Mouse (Mus musculus) kidney, postnatal 0 days (tissue): ENCODE data around the gene Creb3l1. TPM values are rescaled to one million over a fixed set of nuclear protein-coding genes. Genes with fewer than 3 reads are reported as not detected.

Experiments used
- ATAC-seq: fragments of 200-750 bp; cut with Nextera tagmentation; replicated peaks from 2 replicates; pipeline ENCODE4 v1.8.0; 2017; ENCODE audit warnings: low read depth, moderate number of reproducible peaks, moderate TSS enrichment, moderate library complexity; ENCODE audit not compliant: low FRiP score
- DNase-seq: peaks from one replicate; pipeline ENCODE4 v3.0.0-alpha.2; 2016; ENCODE audit warnings: low spot score
- H3K27ac ChIP-seq: fragments of 300-500 bp; sonication (generic); 2 replicates; pipeline ENCODE4 v1.5.1; 2014; ENCODE audit warnings: mild to moderate bottlenecking
- H3K27me3 ChIP-seq: fragments of 300-500 bp; sonication (generic); 2 replicates; pipeline ENCODE4 v1.6.1; 2014; ENCODE audit warnings: low read length, mixed read lengths; ENCODE audit not compliant: insufficient read depth
- H3K36me3 ChIP-seq: fragments of 300-500 bp; sonication (generic); 2 replicates; pipeline ENCODE4 v1.6.1; 2014; ENCODE audit warnings: low read length, mixed read lengths; ENCODE audit not compliant: insufficient read depth
- H3K4me1 ChIP-seq: fragments of 300-500 bp; sonication (generic); replicated peaks from 2 replicates; pipeline ENCODE4 v1.6.1; 2014; ENCODE audit warnings: antibody characterized with exemption, low read length, mixed read lengths; ENCODE audit not compliant: insufficient read depth
- H3K4me2 ChIP-seq: fragments of 300-500 bp; sonication (generic); 2 replicates; pipeline ENCODE4 v1.6.1; 2014; ENCODE audit warnings: mild to moderate bottlenecking, low read length, moderate library complexity, mixed read lengths
- H3K4me3 ChIP-seq: fragments of 300-500 bp; sonication (generic); replicated peaks from 2 replicates; pipeline ENCODE4 v1.5.1; 2014; ENCODE audit warnings: low read depth, low read length
- H3K9ac ChIP-seq: fragments of 300-500 bp; sonication (generic); 2 replicates; pipeline ENCODE4 v1.6.1; 2014; ENCODE audit warnings: low read depth, low read length
- H3K9me3 ChIP-seq: fragments of 300-500 bp; sonication (generic); replicated peaks from 2 replicates; pipeline ENCODE4 v1.6.1; 2016; ENCODE audit warnings: low read length, inconsistent platforms, mixed read lengths
- CTCF ChIP-seq: IDR thresholded peaks from 2 replicates; pipeline ENCODE4 v1.5.1; 2016; ENCODE audit warnings: antibody characterized with exemption, low read depth, mild to moderate bottlenecking, moderate library complexity
- WGBS: fragments of 180-500 bp; shearing (Covaris S2); extraction: QIAGEN DNeasy Blood & Tissue Kit; methylation state at CpG from one replicate; pipeline ENCODE4 v1.1.7; 2014; 5-methylcytosine and 5-hydroxymethylcytosine counted together
- polyA plus RNA-seq: library from polyadenylated mRNA; unstranded; fragments of >200 nt; fragmentation: Nextera tagmentation; extraction: Ambion mirVana; gene quantifications from 2 replicates; pipeline ENCODE4 v1.2.1, GENCODE M21; 2015

Gene Creb3l1
- polyA plus RNA-seq, 1 experiment from 2014 or later, result 9.3 TPM

DNA sequence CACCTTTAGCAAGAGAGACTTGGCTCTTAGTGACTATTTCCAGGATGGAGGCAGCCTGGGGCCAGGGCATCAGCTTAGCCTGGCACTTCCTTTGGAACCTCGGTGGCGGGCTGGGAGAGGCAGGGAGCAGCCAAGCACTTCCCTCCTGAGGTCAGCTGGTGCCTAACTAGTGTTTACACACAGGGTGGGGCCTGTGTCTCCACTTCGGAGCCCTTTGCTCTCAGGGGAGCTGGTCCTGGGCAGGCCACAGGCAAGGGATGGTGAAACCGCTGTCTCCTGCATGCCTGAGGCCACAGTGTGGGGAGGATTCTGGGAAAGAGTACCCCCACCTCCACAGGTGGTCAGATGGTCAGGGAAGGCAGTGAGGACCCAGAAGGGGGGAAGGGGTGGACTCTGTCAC, 23.3 kb upstream of the Creb3l1 start:
- H3K9ac ChIP-seq, result no peak overlapping the region

DNA sequence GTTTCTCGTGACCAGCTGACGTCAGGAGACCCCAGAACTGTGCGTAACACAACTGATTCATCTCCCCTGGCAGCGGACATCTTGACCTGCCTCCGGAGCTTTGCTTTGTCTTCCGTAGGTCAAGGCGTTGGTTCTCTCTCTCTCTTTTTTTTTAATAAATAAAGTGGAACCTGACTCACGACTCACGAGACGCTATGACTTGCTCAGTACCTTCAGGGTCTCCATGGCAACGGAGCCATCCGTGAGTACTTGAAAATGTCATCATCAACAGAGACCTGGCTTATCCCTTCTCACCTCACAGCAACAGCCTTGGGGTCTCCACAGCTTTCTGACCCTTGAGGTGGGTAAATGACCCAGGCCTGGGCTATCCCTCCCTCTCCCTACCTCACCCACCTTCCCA, 19.0 kb upstream of the Creb3l1 start:
- WGBS, result 89% methylated on average over 12 of the region's 12 CpGs
- H3K27me3 ChIP-seq, result no peaks in the 10 kb centered on the region

More for the DNA sequence above, 23.3 kb upstream of the Creb3l1 start:
- DNase-seq (no peak), ATAC-seq (no peak)
- H3K4me1 ChIP-seq, result no peaks in the 10 kb centered on the region
- no peaks in the 10 kb centered on the region for H3K36me3 ChIP-seq
- no peak overlapping the region for H3K4me3 ChIP-seq
- no peaks in the 10 kb centered on the region for H3K9me3 ChIP-seq
- H3K27me3 ChIP-seq, result no peaks in the 10 kb centered on the region
- no peak overlapping the region for H3K4me2 ChIP-seq
- 15% methylated on average over 4 of the region's 4 CpGs for WGBS
- TF ChIP-seq CTCF, result no peak
- H3K27ac ChIP-seq, result no peak overlapping the region

DNA sequence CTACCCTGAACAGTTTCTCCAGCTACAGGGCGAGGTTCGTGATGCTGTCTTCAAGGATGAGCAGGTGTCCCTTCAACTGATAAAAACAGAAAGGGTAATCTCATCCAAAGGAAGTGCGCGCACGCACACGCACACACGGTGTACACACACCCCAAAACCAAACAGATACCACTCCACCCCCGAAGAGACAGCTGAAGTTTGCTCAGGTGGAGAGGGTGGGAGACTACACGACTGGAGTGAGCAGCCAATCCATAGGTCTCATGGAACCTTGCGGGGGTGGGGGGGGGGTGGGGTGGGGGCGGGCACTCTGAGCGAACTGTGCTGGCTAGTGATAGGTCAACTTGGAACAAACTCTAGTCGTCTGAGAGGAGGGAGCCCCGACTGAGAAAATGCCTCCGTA, 17.2 kb upstream of the Creb3l1 start:
- no peak overlapping the region for H3K4me2 ChIP-seq
- no peak overlapping the region for H3K27ac ChIP-seq
- 77% methylated on average over 15 of the region's 15 CpGs for WGBS
- H3K4me3 ChIP-seq, result no peak overlapping the region
- H3K36me3 ChIP-seq, result no peaks in the 10 kb centered on the region
- no peaks in the 10 kb centered on the region for H3K4me1 ChIP-seq
- H3K27me3 ChIP-seq, result no peaks in the 10 kb centered on the region
- ATAC-seq (no peak), DNase-seq (no peak)
- H3K9ac ChIP-seq, result no peak overlapping the region
- TF ChIP-seq CTCF, result no peak
- no peaks in the 10 kb centered on the region for H3K9me3 ChIP-seq

More for the DNA sequence above, 19.0 kb upstream of the Creb3l1 start:
- no peaks in the 10 kb centered on the region for H3K36me3 ChIP-seq
- no peaks in the 10 kb centered on the region for H3K4me1 ChIP-seq
- H3K4me3 ChIP-seq, result no peak overlapping the region
- H3K27ac ChIP-seq, result no peak overlapping the region
- ATAC-seq, result no peak
- no peak overlapping the region for H3K9ac ChIP-seq
- no peak overlapping the region for H3K4me2 ChIP-seq
- DNase-seq, result no peak
- TF ChIP-seq CTCF, result no peak
- no peaks in the 10 kb centered on the region for H3K9me3 ChIP-seq

DNA sequence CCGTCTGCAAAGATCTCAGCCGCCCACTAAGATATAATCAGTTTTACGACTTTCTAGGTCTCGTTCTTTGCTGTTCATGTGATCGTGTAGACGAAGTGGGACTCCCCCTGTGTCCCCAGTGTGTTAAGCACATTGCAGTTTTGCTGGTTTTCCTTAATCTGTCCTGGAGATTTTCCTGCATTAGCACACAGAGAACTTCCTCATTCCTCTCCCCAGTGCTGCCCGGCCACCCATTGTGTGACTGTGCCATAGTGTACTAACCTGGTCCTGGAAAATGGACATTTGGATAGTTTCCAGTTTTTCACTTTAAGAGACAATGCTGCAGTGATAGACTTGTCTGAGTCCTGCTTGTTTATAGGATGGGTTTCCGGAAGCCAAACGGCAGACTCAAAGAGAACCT, 10.0 kb upstream of the Creb3l1 start:
- DNase-seq (no peak), ATAC-seq (no peak)
- Histone ChIP-seq H3K27me3 (no peaks in the 10 kb centered on the region), H3K4me2 (no peak overlapping the region), H3K4me1 (no peaks in the 10 kb centered on the region), H3K4me3 (no peak overlapping the region), H3K36me3 (no peaks in the 10 kb centered on the region), H3K27ac (no peak overlapping the region), H3K9me3 (no peaks in the 10 kb centered on the region), H3K9ac (no peak overlapping the region)
- 44% methylated on average over 9 of the region's 9 CpGs for WGBS
- no peak for TF ChIP-seq CTCF

DNA sequence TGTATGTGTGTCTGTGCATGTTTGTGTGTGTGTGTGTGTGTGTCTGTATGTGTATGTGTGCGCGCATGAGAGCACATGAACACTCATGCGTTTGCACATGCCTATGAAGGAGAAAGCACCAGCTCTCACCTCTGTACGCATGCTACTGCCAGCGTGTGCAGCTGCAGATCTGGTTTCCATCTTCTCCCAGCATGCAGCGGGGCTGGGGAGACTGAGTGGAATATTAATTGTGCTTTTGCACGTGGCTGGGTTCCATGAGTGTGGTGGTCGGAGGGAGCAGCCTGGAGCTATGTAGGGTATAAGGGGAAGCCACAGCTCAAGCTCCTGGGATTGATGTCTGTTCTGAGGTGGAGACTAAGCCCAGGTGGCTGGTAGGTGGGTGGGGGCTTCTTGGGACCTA, 6.3 kb upstream of the Creb3l1 start:
- no peak for TF ChIP-seq CTCF
- no peaks in the 10 kb centered on the region for H3K9me3 ChIP-seq
- no peak overlapping the region for H3K4me2 ChIP-seq
- no peaks in the 10 kb centered on the region for H3K4me1 ChIP-seq
- DNase-seq, result no peak
- no peak overlapping the region for H3K9ac ChIP-seq
- no peaks in the 10 kb centered on the region for H3K36me3 ChIP-seq
- no peak for ATAC-seq
- 77% methylated on average over 8 of the region's 8 CpGs for WGBS
- no peak overlapping the region for H3K4me3 ChIP-seq
- H3K27ac ChIP-seq, result no peak overlapping the region
- H3K27me3 ChIP-seq, result no peaks in the 10 kb centered on the region

DNA sequence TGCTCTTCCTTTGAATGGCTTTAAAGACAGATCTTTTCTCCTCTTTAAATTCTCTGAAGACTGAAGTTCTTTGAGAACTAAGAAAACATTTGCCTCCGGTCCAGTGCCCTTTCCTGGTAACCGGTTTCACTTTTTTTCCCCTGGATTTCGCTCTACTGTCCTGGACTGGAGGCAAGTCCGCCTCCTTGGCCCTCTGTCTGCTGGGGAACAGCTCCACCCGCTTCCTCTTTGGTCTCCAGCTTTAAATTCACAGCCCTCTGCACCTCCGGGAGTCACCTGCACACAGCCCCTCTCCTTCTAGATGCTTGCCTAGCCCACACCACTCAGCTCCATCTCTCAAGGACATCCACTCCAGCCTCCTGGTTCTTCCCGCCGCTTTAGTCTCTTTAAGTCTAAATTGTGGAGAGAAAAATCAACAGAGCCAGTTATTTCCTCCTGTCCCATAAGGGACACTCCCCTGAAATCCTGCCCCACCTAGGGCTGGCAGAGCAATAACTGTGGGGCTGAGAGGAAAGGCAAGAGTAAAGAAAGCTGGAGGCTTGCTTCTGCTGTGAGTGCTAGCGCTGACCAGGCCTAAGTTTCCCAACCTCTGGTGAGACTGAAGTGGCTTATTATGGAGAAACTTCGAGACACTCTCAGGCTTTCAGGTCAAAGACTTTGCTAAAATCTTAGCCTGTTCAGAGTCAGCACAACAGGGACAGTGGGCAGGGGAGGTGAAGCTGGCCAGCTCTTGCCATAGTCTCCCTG, 5.3 kb upstream of the Creb3l1 start:
- DNase-seq (no peak), ATAC-seq (no peak)
- no peak overlapping the region for H3K4me3 ChIP-seq
- H3K27me3 ChIP-seq, result no peaks in the 10 kb centered on the region
- 64% methylated on average over 10 of the region's 10 CpGs for WGBS
- H3K27ac ChIP-seq, result no peak overlapping the region
- no peak for TF ChIP-seq CTCF
- H3K4me1 ChIP-seq, result no peaks in the 10 kb centered on the region
- no peak overlapping the region for H3K9ac ChIP-seq
- H3K4me2 ChIP-seq, result no peak overlapping the region
- H3K9me3 ChIP-seq, result no peaks in the 10 kb centered on the region
- no peaks in the 10 kb centered on the region for H3K36me3 ChIP-seq
